Mouse (Mus musculus) heart, postnatal 0 days (tissue): ENCODE data around the gene Cyth3.

Source experiments
- CTCF ChIP-seq: IDR thresholded peaks from 2 replicates; pipeline ENCODE4 v1.5.1; 2016; ENCODE audit warnings: antibody characterized with exemption, control low read depth, low read depth
- EP300 ChIP-seq: IDR thresholded peaks from 2 replicates; pipeline ENCODE4 v1.6.1; 2016; ENCODE audit warnings: antibody characterized with exemption, low read depth

DNA sequence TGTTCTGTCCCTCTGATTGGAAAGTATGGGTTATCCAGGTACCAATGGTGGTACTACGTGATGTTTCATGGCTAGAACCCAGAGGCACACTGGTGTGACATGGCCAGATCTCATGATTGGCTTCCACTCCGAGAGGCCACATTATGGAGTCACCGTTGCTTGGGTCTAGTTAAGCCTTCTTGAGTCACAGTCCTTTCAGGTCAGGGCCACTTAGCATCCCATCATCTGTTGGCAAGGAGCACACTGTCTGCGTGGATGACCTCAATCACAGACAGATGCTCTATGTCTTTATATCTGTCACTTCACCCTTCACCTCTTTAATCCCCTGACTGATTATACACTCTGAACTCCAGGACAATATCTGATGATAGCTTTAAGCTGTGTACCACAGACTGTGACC is 6.1 kb upstream of the Cyth3 start:
- TF ChIP-seq CTCF, result no peak
- TF ChIP-seq EP300, result no peak
